Mouse (Mus musculus) midbrain, embryonic 10.5 days (tissue): ENCODE data around the gene Rims4. TPM values are rescaled to one million over a fixed set of nuclear protein-coding genes. Genes with fewer than 3 reads are reported as not detected.

Experiments used
- DNase-seq: peaks from one replicate; pipeline ENCODE4 v3.0.0-alpha.2; 2017; ENCODE audit warnings: low spot score
- H3K27ac ChIP-seq: fragments of 300-500 bp; sonication (generic); replicated peaks from 2 replicates; pipeline ENCODE4 v1.5.1; 2016; ENCODE audit warnings: mild to moderate bottlenecking
- H3K27me3 ChIP-seq: fragments of 300-500 bp; sonication (generic); 2 replicates; pipeline ENCODE4 v1.6.1; 2016; ENCODE audit warnings: low read depth, mild to moderate bottlenecking; ENCODE audit not compliant: poor library complexity, severe bottlenecking
- H3K36me3 ChIP-seq: fragments of 300-500 bp; sonication (generic); 2 replicates; pipeline ENCODE4 v1.6.1; 2016; ENCODE audit warnings: mild to moderate bottlenecking, moderate library complexity
- H3K4me1 ChIP-seq: fragments of 300-500 bp; sonication (generic); 2 replicates; pipeline ENCODE4 v1.6.1; 2016
- H3K4me3 ChIP-seq: fragments of 300-500 bp; sonication (generic); 2 replicates; pipeline ENCODE4 v1.5.1; 2016; ENCODE audit warnings: mild to moderate bottlenecking, moderate library complexity
- H3K9me3 ChIP-seq: fragments of 300-500 bp; sonication (generic); replicated peaks from 2 replicates; pipeline ENCODE4 v1.6.1; 2016; ENCODE audit warnings: mild to moderate bottlenecking
- WGBS: fragments of 180-500 bp; shearing (Covaris S2); methylation state at CpG from one replicate; pipeline ENCODE4 v1.1.7; 2016; 5-methylcytosine and 5-hydroxymethylcytosine counted together
- polyA plus RNA-seq: library from polyadenylated mRNA; unstranded; fragments of >200 nt; fragmentation: Nextera tagmentation; extraction: Ambion mirVana; gene quantifications from 2 replicates; pipeline ENCODE4 v1.2.1, GENCODE M21; 2016

Rims4 gene
- polyA plus RNA-seq, 1 experiment from 2014 or later, result 0.98 TPM

- no peak for DNase-seq
- H3K36me3 ChIP-seq, result no peaks in the 10 kb centered on the region
- peaks cover 3% of the 10 kb centered on the region; the same call in 1 of the 2 replicates for H3K9me3 ChIP-seq
- H3K27me3 ChIP-seq, result no peaks in the 10 kb centered on the region
- no peaks in the 10 kb centered on the region for H3K4me1 ChIP-seq
- no peak overlapping the region for H3K4me3 ChIP-seq
- 66% methylated on average over 6 of the region's 6 CpGs for WGBS
- no peak overlapping the region for H3K27ac ChIP-seq
Measured at GRCm38 (mm10) chr2:163839519-163839918, 79.0 kb downstream of the Rims4 start.

GRCm38 (mm10) chr2:163838043-163838442, 80.4 kb downstream of the Rims4 start:
- Histone ChIP-seq H3K4me3 (no peak overlapping the region), H3K27ac (no peak overlapping the region), H3K4me1 (no peaks in the 10 kb centered on the region), H3K9me3 (peaks cover 3% of the 10 kb centered on the region; the same call in 1 of the 2 replicates), H3K27me3 (no peaks in the 10 kb centered on the region), H3K36me3 (no peaks in the 10 kb centered on the region)
- DNase-seq, result peak; percentile 72
- WGBS, result 37% methylated on average over 9 of the region's 9 CpGs

GRCm38 (mm10) chr2:163831163-163831562, 87.3 kb downstream of the Rims4 start:
- WGBS, result 63% methylated on average over 1 of the region's 1 CpGs
- H3K27ac ChIP-seq, result no peak overlapping the region
- H3K27me3 ChIP-seq, result no peaks in the 10 kb centered on the region
- H3K36me3 ChIP-seq, result no peaks in the 10 kb centered on the region
- no peak for DNase-seq
- H3K9me3 ChIP-seq, result no peaks in the 10 kb centered on the region
- H3K4me3 ChIP-seq, result no peak overlapping the region
- no peaks in the 10 kb centered on the region for H3K4me1 ChIP-seq

DNA sequence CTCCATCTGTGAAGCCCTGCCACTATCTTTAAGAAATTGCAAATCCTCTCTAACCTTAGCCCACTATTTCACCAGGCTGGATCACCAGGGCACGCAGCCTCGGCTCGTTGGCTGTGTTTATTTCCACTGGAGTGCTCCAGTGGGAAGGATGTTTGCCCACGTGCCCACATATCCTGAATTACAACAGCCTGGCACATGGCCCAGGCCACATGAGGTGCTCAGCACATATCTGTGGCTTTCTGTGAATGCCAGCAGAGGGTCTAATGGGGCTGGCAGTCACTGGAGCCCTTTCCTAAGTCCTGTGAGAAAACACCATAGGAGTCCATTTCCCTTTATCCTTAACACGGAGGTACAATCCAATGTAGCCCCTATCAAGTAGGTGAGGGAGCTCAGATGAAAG, 92.0 kb downstream of the Rims4 start:
- Histone ChIP-seq H3K36me3 (no peaks in the 10 kb centered on the region), H3K4me3 (no peak overlapping the region), H3K27me3 (no peaks in the 10 kb centered on the region), H3K4me1 (peaks cover 10% of the 10 kb centered on the region), H3K27ac (no peak overlapping the region), H3K9me3 (no peaks in the 10 kb centered on the region)
- DNase-seq, result no peak
- 82% methylated on average over 5 of the region's 5 CpGs for WGBS

DNA sequence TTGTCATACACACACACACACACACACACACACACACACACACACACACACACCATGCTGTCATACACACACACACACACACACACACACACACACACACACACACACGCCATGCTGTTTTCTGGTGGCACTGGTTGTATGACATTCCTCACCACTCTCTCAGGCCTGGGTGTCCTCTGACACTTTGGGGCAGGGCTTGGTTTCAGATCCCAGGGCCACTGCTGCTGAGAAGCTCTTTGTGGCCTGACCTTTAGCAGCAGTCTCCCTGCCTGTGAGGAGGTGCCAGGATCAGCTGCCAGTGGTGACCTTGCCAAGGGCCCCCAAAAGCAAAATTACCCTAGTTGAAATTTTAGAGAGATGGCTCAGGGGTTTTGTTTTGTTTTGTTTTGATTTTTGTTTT, 92.6 kb downstream of the Rims4 start:
- Histone ChIP-seq H3K4me3 (no peak overlapping the region), H3K9me3 (no peaks in the 10 kb centered on the region), H3K36me3 (no peaks in the 10 kb centered on the region), H3K27me3 (no peaks in the 10 kb centered on the region), H3K4me1 (peaks cover 10% of the 10 kb centered on the region), H3K27ac (no peak overlapping the region)
- WGBS, result 90% methylated on average over 1 of the region's 1 CpGs
- DNase-seq, result no peak

- H3K4me1 ChIP-seq, result peaks cover 10% of the 10 kb centered on the region
- no peaks in the 10 kb centered on the region for H3K36me3 ChIP-seq
- H3K9me3 ChIP-seq, result no peaks in the 10 kb centered on the region
- no peaks in the 10 kb centered on the region for H3K27me3 ChIP-seq
- 27% methylated on average over 11 of the region's 11 CpGs for WGBS
- peak overlapping the region; percentile 64 for H3K27ac ChIP-seq
- peak overlapping the region; percentile 23; the same call in 1 of the 2 replicates for H3K4me3 ChIP-seq
- DNase-seq, result peak; percentile 51
Measured at GRCm38 (mm10) chr2:163823771-163824170, 94.7 kb downstream of the Rims4 start.

GRCm38 (mm10) chr2:163823248-163823647, 95.2 kb downstream of the Rims4 start:
- H3K9me3 ChIP-seq, result no peaks in the 10 kb centered on the region
- 7% methylated on average over 4 of the region's 4 CpGs for WGBS
- H3K4me1 ChIP-seq, result peaks cover 10% of the 10 kb centered on the region
- H3K27ac ChIP-seq, result peak overlapping the region; percentile 64
- no peaks in the 10 kb centered on the region for H3K36me3 ChIP-seq
- peak; percentile 62 for DNase-seq
- H3K4me3 ChIP-seq, result peak overlapping the region; percentile 23; the same call in 1 of the 2 replicates
- H3K27me3 ChIP-seq, result no peaks in the 10 kb centered on the region

DNA sequence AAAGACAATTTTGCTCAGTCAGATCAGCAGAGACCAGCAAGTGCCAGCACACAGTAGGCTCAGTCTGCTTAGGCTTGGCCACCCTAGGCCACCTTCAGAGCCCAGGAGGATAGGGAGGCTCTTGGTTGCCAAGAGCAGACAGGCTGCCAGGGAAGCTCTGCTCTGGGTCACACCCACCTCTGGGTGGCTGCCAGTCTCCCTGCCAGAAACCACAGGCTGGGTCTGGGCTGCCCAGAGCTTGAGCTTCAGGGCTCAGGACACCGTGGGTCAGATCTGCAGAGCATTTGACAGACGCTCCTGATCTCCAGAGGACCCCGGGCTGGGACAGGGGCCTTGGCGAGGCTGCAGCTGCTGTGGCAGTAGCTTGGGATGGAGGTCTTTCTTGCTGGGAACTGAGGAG, 97.9 kb downstream of the Rims4 start, which contains the start of gene Ccn5:
Ccn5 (plus strand) TSS at position 255 of the 400 bp plus-strand sequence.
- WGBS, result 79% methylated on average over 4 of the region's 4 CpGs
- peaks cover 10% of the 10 kb centered on the region for H3K4me1 ChIP-seq
- H3K9me3 ChIP-seq, result no peaks in the 10 kb centered on the region
- DNase-seq, result no peak
- no peaks in the 10 kb centered on the region for H3K27me3 ChIP-seq
- H3K36me3 ChIP-seq, result no peaks in the 10 kb centered on the region
- no peak within 1 kb of the TSS for H3K4me3 ChIP-seq
- H3K27ac ChIP-seq, result no peak within 1 kb of the TSS

- 87% methylated on average over 9 of the region's 9 CpGs for WGBS
- Histone ChIP-seq H3K27ac (no peak overlapping the region), H3K27me3 (no peaks in the 10 kb centered on the region), H3K36me3 (no peaks in the 10 kb centered on the region), H3K9me3 (no peaks in the 10 kb centered on the region), H3K4me1 (0 out of 2 replicates have a peak, but pooled peaks cover 2% of the 10 kb centered on the region), H3K4me3 (no peak overlapping the region)
- DNase-seq, result no peak
Measured at GRCm38 (mm10) chr2:163814739-163815465, 103.6 kb downstream of the Rims4 start.

DNA sequence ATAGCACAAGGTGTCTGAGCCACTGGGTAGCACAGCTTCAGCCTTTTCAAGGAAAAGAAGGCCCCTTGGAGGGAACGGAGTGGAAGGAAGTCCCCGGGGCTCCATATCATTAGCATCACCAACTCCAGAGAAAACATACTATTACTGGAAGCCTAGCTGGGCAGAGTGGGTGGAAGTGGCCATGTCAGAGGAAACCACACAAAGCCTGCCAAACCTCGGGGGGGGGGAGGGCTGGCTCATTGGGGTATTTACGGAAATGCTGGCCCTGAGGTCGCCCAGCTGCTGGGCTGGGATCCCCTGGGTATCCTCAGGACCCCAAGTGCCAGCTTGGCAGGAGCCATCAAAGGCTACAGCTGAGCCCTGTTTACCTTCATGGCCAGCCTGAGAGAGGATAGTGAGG, 105.4 kb downstream of the Rims4 start:
- no peaks in the 10 kb centered on the region for H3K9me3 ChIP-seq
- no peak overlapping the region for H3K4me3 ChIP-seq
- H3K27ac ChIP-seq, result no peak overlapping the region
- peaks cover 6% of the 10 kb centered on the region; the same call in 1 of the 2 replicates for H3K4me1 ChIP-seq
- DNase-seq, result no peak
- no peaks in the 10 kb centered on the region for H3K27me3 ChIP-seq
- 75% methylated on average over 5 of the region's 5 CpGs for WGBS
- no peaks in the 10 kb centered on the region for H3K36me3 ChIP-seq

Other genes starting within 250 kb of the Rims4 start
- gene Ada, start 168.4 kb downstream of the Rims4 start, polyA plus RNA-seq, result 9.1 and 10.0 TPM in 2 replicates
- gene Ccn5, start 97.8 kb downstream of the Rims4 start, polyA plus RNA-seq, result 0.39 and 0.60 TPM in 2 replicates
- gene Kcnk15, start 65.0 kb downstream of the Rims4 start, polyA plus RNA-seq, result not detected in 2 replicates
- gene Ywhab, start 76.3 kb upstream of the Rims4 start, polyA plus RNA-seq, result 322 and 331 TPM in 2 replicates
- gene Pabpc1l, start 106.8 kb upstream of the Rims4 start, polyA plus RNA-seq, result 0.87 and 1.4 TPM in 2 replicates
- 33.9 and 34.7 TPM in 2 replicates for gene Stk4, start 151.6 kb upstream of the Rims4 start, polyA plus RNA-seq
- gene Tomm34, start 152.5 kb upstream of the Rims4 start, polyA plus RNA-seq, result 58.7 and 60.0 TPM in 2 replicates